ENCODE assay signal across 11 mouse cellular contexts in the genomic region with DNA sequence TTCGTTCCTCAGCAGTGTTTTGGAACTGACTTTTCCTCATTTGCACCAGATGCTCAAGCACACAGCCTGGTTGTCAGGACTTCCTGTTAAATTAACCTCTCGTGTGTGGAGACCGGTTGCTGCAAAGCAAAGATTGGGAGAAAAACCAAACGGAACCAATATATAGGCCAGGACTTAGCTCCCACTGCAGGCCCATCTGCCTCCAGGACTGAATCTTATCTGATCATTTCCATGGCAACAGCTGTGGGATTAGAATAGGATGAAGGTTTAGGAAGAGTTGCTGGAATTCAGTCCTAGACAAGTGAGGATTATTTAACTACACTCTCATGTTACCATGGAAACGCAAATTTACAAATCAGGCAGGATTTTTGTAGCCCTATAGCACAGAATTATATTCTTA.
DNase-seq lines count a peak whose midpoint lies in the region; ATAC-seq lines count a peak whose summit lies in the region.
"Had no signal": no experiment of that assay in that cellular context is flagged by ENCODE, and none has a peak within 500 bp of the region (broad histone marks: within the 10 kb centered on the region; RNA-seq: fewer than 3 reads in every experiment).

No protein-coding gene starts in this region.

- WGBS in forebrain, embryonic 11.5 days = 51% methylated on average over 5 of the region's 5 CpGs
- WGBS in hindbrain, embryonic 16.5 days = 37% methylated on average over 5 of the region's 5 CpGs
- WGBS in midbrain, embryonic 11.5 days = 21% methylated on average over 5 of the region's 5 CpGs

- no peaks in the 10 kb centered on the region for H3K27me3 ChIP-seq in forebrain, embryonic 11.5 days (ENCODE audit: control insufficient read depth, insufficient read depth, low read length)
- no peaks in the 10 kb centered on the region for H3K27me3 ChIP-seq in hindbrain, embryonic 16.5 days (replicated peaks; ENCODE audit: control insufficient read depth, insufficient read depth, low read length)
- H3K27me3 ChIP-seq in midbrain, embryonic 11.5 days (ENCODE audit: control insufficient read depth, insufficient read depth, low read length) = peaks cover 4% of the 10 kb centered on the region; the same call in 1 of the 2 replicates
- H3K27me3 ChIP-seq: stomach, embryonic 15.5 days had no signal

- no peaks in the 10 kb centered on the region for H3K9me3 ChIP-seq in forebrain, embryonic 11.5 days (ENCODE audit: control insufficient read depth, low read length)
- H3K9me3 ChIP-seq in hindbrain, embryonic 16.5 days (ENCODE audit: control insufficient read depth, low read length) = no peaks in the 10 kb centered on the region
- H3K9me3 ChIP-seq in midbrain, embryonic 11.5 days (ENCODE audit: control insufficient read depth, low read length) = no peaks in the 10 kb centered on the region
- H3K9me3 ChIP-seq: stomach, embryonic 15.5 days had no signal

- H3K4me2 ChIP-seq in forebrain, embryonic 11.5 days (ENCODE audit: low read depth, low read length, severe bottlenecking) = no peak overlapping the region
- no peak overlapping the region for H3K4me2 ChIP-seq in hindbrain, embryonic 16.5 days (ENCODE audit: low read length)
- no peak overlapping the region for H3K4me2 ChIP-seq in midbrain, embryonic 11.5 days
- H3K4me2 ChIP-seq: stomach, embryonic 15.5 days had no signal

- DNase-seq in MN1 (ENCODE audit: low spot score) = peak; percentile 41
- DNase-seq in forebrain, embryonic 11.5 days (ENCODE audit: low spot score) = no peak
- DNase-seq in midbrain, embryonic 11.5 days (ENCODE audit: low spot score, missing footprints) = peak; percentile 95
- no peak for DNase-seq in kidney, postnatal 25 days
- DNase-seq in kidney, adult 8-10 months = no peak
- DNase-seq in heart, adult 11 months = no peak
- DNase-seq: cerebellum, adult 2 months; gastrocnemius, adult 2 months had no signal

- no peak overlapping the region for H3K27ac ChIP-seq in forebrain, embryonic 11.5 days (ENCODE audit: low read depth, low read length)
- peak overlapping the region; percentile 31; the same call in 1 of the 2 replicates for H3K27ac ChIP-seq in hindbrain, embryonic 16.5 days (ENCODE audit: low read depth, low read length)
- peak overlapping the region; percentile 71 for H3K27ac ChIP-seq in midbrain, embryonic 11.5 days (ENCODE audit: low read depth, low read length)
- H3K27ac ChIP-seq: gastrocnemius, adult 2 months; stomach, embryonic 15.5 days had no signal

- no peaks in the 10 kb centered on the region for H3K36me3 ChIP-seq in forebrain, embryonic 11.5 days (ENCODE audit: control insufficient read depth, insufficient read depth, low read length)
- H3K36me3 ChIP-seq in hindbrain, embryonic 16.5 days (ENCODE audit: control insufficient read depth, insufficient read depth, low read length) = no peaks in the 10 kb centered on the region
- no peaks in the 10 kb centered on the region for H3K36me3 ChIP-seq in midbrain, embryonic 11.5 days (ENCODE audit: control insufficient read depth, insufficient read depth, low read length)
- H3K36me3 ChIP-seq: stomach, embryonic 15.5 days had no signal

- H3K4me1 ChIP-seq in forebrain, embryonic 11.5 days (replicated peaks; ENCODE audit: control insufficient read depth, insufficient read depth, low read length) = peaks cover 7% of the 10 kb centered on the region; the same call in 1 of the 2 replicates
- peaks cover 7% of the 10 kb centered on the region for H3K4me1 ChIP-seq in hindbrain, embryonic 16.5 days (ENCODE audit: control insufficient read depth, insufficient read depth, low read depth, low read length)
- peaks cover 14% of the 10 kb centered on the region for H3K4me1 ChIP-seq in midbrain, embryonic 11.5 days (ENCODE audit: control insufficient read depth, insufficient read depth, low read length)
- H3K4me1 ChIP-seq: stomach, embryonic 15.5 days had no signal

- peak; percentile 70 for ATAC-seq in forebrain, embryonic 11.5 days (replicated peaks; ENCODE audit: low FRiP score)
- peak; percentile 76 for ATAC-seq in hindbrain, embryonic 16.5 days
- peak; percentile 86 for ATAC-seq in midbrain, embryonic 11.5 days (ENCODE audit: low FRiP score)
- no peak for ATAC-seq in inflammation-experienced regulatory T-cells, adult 6 months

- H3K4me3 ChIP-seq in forebrain, embryonic 11.5 days (ENCODE audit: low read depth, low read length) = no peak overlapping the region
- H3K4me3 ChIP-seq in hindbrain, embryonic 16.5 days (ENCODE audit: low read length) = no peak overlapping the region
- H3K4me3 ChIP-seq in midbrain, embryonic 11.5 days (ENCODE audit: low read depth, low read length) = no peak overlapping the region
- H3K4me3 ChIP-seq: gastrocnemius, adult 2 months; stomach, embryonic 15.5 days had no signal

- no peak overlapping the region for H3K9ac ChIP-seq in forebrain, embryonic 11.5 days (ENCODE audit: low read length)
- no peak overlapping the region for H3K9ac ChIP-seq in hindbrain, embryonic 16.5 days (ENCODE audit: low read depth, low read length)
- H3K9ac ChIP-seq in midbrain, embryonic 11.5 days (ENCODE audit: low read length) = 0 out of 2 replicates have a peak overlapping the region, but pooled peaks have one; percentile 20
- H3K9ac ChIP-seq: stomach, embryonic 15.5 days had no signal

Comparison
In these comparisons a context has a peak if more than half of its experiments do, and no peak if none do; other contexts are left out.
1. DNase-seq: peak in MN1 (single experiment) and midbrain, embryonic 11.5 days (single experiment); none in forebrain, embryonic 11.5 days (single experiment), kidney, postnatal 25 days (0 of 2), kidney, adult 8-10 months (0 of 2) and heart, adult 11 months (single experiment).